Mouse (Mus musculus) cerebellum, adult 2 months (tissue): ENCODE data around the gene Ptger1. TPM values are rescaled to one million over a fixed set of nuclear protein-coding genes. Genes with fewer than 3 reads are reported as not detected.

ENCODE experiments used
- DNase-seq, 2 experiments: peaks; one replicate each; pipeline ENCODE4 v3.0.0; 2021
- H3K27ac ChIP-seq: fragments of 200-500 bp; 2 replicates; pipeline ENCODE4 v1.5.1; 2012; ENCODE audit warnings: low read length, control low read depth, inconsistent platforms; ENCODE audit not compliant: insufficient read depth
- H3K27me3 ChIP-seq: fragments of 200-500 bp; 2 replicates; pipeline ENCODE4 v1.6.1; 2012; ENCODE audit warnings: inconsistent platforms, mild to moderate bottlenecking, low read length, moderate library complexity; ENCODE audit not compliant: control insufficient read depth, insufficient read depth
- H3K4me1 ChIP-seq: fragments of 200-500 bp; 2 replicates; pipeline ENCODE4 v1.6.1; 2011; ENCODE audit warnings: low read length; ENCODE audit not compliant: control insufficient read depth, insufficient read depth
- H3K4me3 ChIP-seq: fragments of 200-500 bp; replicated peaks from 2 replicates; pipeline ENCODE3; 2011; ENCODE audit warnings: mild to moderate bottlenecking, low read depth, low read length, control low read depth; ENCODE audit not compliant: insufficient read depth
- CTCF ChIP-seq: fragments of 200-500 bp; IDR thresholded peaks from 2 replicates; pipeline ENCODE4 v1.5.1; 2011; ENCODE audit warnings: low read depth, mild to moderate bottlenecking, control low read depth, low read length, moderate library complexity, borderline replicate concordance; ENCODE audit not compliant: insufficient read depth
- POLR2A ChIP-seq: fragments of 200-500 bp; IDR thresholded peaks from 2 replicates; pipeline ENCODE4 v1.6.1; 2011; ENCODE audit warnings: low read length, control low read depth, borderline replicate concordance; ENCODE audit not compliant: insufficient read depth
- WGBS: fragments of 180-500 bp; shearing (Covaris S2); methylation state at CpG from one replicate; pipeline ENCODE4 v1.1.7; 2018; 5-methylcytosine and 5-hydroxymethylcytosine counted together
- polyA plus RNA-seq: library from polyadenylated mRNA; depleted of rRNA; stranded (reverse); fragments of >200 nt; gene quantifications from 2 replicates; pipeline ENCODE4 v1.2.3, GENCODE M21; 2012

The Ptger1 gene
- polyA plus RNA-seq, 1 experiment: 0.77 TPM

GRCm38 (mm10) chr8:83669013-83669412, 2.5 kb downstream of the Ptger1 start:
- Histone ChIP-seq H3K27me3 (no peaks in the 10 kb centered on the region), H3K4me3 (no peak overlapping the region), H3K27ac (no peak overlapping the region), H3K4me1 (no peaks in the 10 kb centered on the region; the same call in 1 of the 2 replicates)
- TF ChIP-seq CTCF: no peak
- TF ChIP-seq POLR2A: no peak
- 84% methylated on average over 16 of the region's 16 CpGs for WGBS
- no peak for DNase-seq

GRCm38 (mm10) chr8:83672936-83673335, 6.5 kb downstream of the Ptger1 start:
- no peak for DNase-seq
- Histone ChIP-seq H3K4me3 (no peak overlapping the region), H3K27me3 (no peaks in the 10 kb centered on the region), H3K4me1 (no peaks in the 10 kb centered on the region; the same call in 1 of the 2 replicates), H3K27ac (no peak overlapping the region)
- no peak for TF ChIP-seq CTCF
- no peak for TF ChIP-seq POLR2A
- WGBS: 51% methylated on average over 5 of the region's 5 CpGs

GRCm38 (mm10) chr8:83674497-83674896, 8.0 kb downstream of the Ptger1 start:
- 86% methylated on average over 5 of the region's 5 CpGs for WGBS
- Histone ChIP-seq H3K27me3 (no peaks in the 10 kb centered on the region), H3K27ac (no peak overlapping the region), H3K4me1 (no peaks in the 10 kb centered on the region), H3K4me3 (no peak overlapping the region)
- no peak for TF ChIP-seq CTCF
- no peak for DNase-seq

GRCm38 (mm10) chr8:83679866-83680265, 13.4 kb downstream of the Ptger1 start:
- DNase-seq: no peak
- H3K4me3 ChIP-seq: no peak overlapping the region
- 94% methylated on average over 12 of the region's 12 CpGs for WGBS
- H3K27me3 ChIP-seq: no peaks in the 10 kb centered on the region
- TF ChIP-seq CTCF: no peak
- TF ChIP-seq POLR2A: no peak
- no peak overlapping the region for H3K27ac ChIP-seq
- H3K4me1 ChIP-seq: no peaks in the 10 kb centered on the region

- Histone ChIP-seq H3K27ac (no peak overlapping the region), H3K4me3 (no peak overlapping the region), H3K4me1 (no peaks in the 10 kb centered on the region), H3K27me3 (no peaks in the 10 kb centered on the region)
- WGBS: 62% methylated on average over 5 of the region's 5 CpGs
- no peak for DNase-seq
- no peak for TF ChIP-seq POLR2A
- no peak for TF ChIP-seq CTCF
Measured at GRCm38 (mm10) chr8:83680603-83681002, 14.1 kb downstream of the Ptger1 start.

GRCm38 (mm10) chr8:83681099-83681498, 14.6 kb downstream of the Ptger1 start:
- no peaks in the 10 kb centered on the region for H3K27me3 ChIP-seq
- H3K4me3 ChIP-seq: no peak overlapping the region
- H3K27ac ChIP-seq: no peak overlapping the region
- no peaks in the 10 kb centered on the region for H3K4me1 ChIP-seq
- 45% methylated on average over 6 of the region's 6 CpGs for WGBS
- DNase-seq: no peak
- TF ChIP-seq POLR2A (no peak), CTCF (no peak)

GRCm38 (mm10) chr8:83684517-83684916, 18.0 kb downstream of the Ptger1 start:
- no peaks in the 10 kb centered on the region for H3K27me3 ChIP-seq
- TF ChIP-seq POLR2A (no peak), CTCF (no peak)
- no peaks in the 10 kb centered on the region for H3K4me1 ChIP-seq
- H3K4me3 ChIP-seq: no peak overlapping the region
- no peak overlapping the region for H3K27ac ChIP-seq
- no peak for DNase-seq
- 94% methylated on average over 9 of the region's 9 CpGs for WGBS

GRCm38 (mm10) chr8:83689264-83689663, 22.8 kb downstream of the Ptger1 start:
- Histone ChIP-seq H3K4me1 (no peaks in the 10 kb centered on the region), H3K27ac (no peak overlapping the region), H3K4me3 (no peak overlapping the region), H3K27me3 (no peaks in the 10 kb centered on the region)
- no peak for DNase-seq
- TF ChIP-seq CTCF: no peak
- no peak for TF ChIP-seq POLR2A
- 87% methylated on average over 6 of the region's 6 CpGs for WGBS
